Mouse (Mus musculus) forebrain, postnatal 0 days (tissue): ENCODE data around the gene Klhl5. TPM values are rescaled to one million over a fixed set of nuclear protein-coding genes. Genes with fewer than 3 reads are reported as not detected.

ENCODE experiments used
- ATAC-seq: fragments of 200-750 bp; cut with Nextera tagmentation; 2 replicates; pipeline ENCODE4 v1.8.0; 2017; ENCODE audit warnings: mild to moderate bottlenecking, moderate library complexity
- DNase-seq: peaks from one replicate; pipeline ENCODE4 v3.0.0-alpha.2; 2015
- H3K27ac ChIP-seq: fragments of 300-500 bp; sonication (generic); 2 replicates; pipeline ENCODE4 v1.5.1; 2014; ENCODE audit warnings: low read depth, mild to moderate bottlenecking, antibody characterized with exemption, low read length, moderate library complexity, mixed read lengths
- H3K27me3 ChIP-seq: fragments of 300-500 bp; sonication (generic); 2 replicates; pipeline ENCODE4 v1.6.1; 2014; ENCODE audit warnings: mild to moderate bottlenecking, low read length, mixed read lengths; ENCODE audit not compliant: insufficient read depth
- H3K36me3 ChIP-seq: fragments of 300-500 bp; sonication (generic); 2 replicates; pipeline ENCODE4 v1.6.1; 2014; ENCODE audit warnings: mild to moderate bottlenecking, moderate library complexity; ENCODE audit not compliant: insufficient read depth
- H3K4me1 ChIP-seq: fragments of 300-500 bp; sonication (generic); 2 replicates; pipeline ENCODE4 v1.6.1; 2014; ENCODE audit warnings: antibody characterized with exemption; ENCODE audit not compliant: insufficient read depth
- H3K4me2 ChIP-seq: fragments of 300-500 bp; sonication (generic); 2 replicates; pipeline ENCODE4 v1.6.1; 2014; ENCODE audit warnings: low read depth, mild to moderate bottlenecking, moderate library complexity
- H3K4me3 ChIP-seq: fragments of 300-500 bp; sonication (generic); 2 replicates; pipeline ENCODE4 v1.5.1; 2014; ENCODE audit warnings: low read depth, low read length, mixed read lengths
- H3K9ac ChIP-seq: fragments of 300-500 bp; sonication (generic); 2 replicates; pipeline ENCODE4 v1.6.1; 2014; ENCODE audit warnings: mild to moderate bottlenecking
- H3K9me3 ChIP-seq: fragments of 300-500 bp; sonication (generic); 2 replicates; pipeline ENCODE4 v1.6.1; 2016; ENCODE audit warnings: low read length
- CTCF ChIP-seq: sonication (generic); IDR thresholded peaks from 2 replicates; pipeline ENCODE4 v1.5.1; 2016; ENCODE audit warnings: antibody characterized with exemption, control low read depth, low read depth
- WGBS: fragments of 180-500 bp; shearing (Covaris S2); extraction: QIAGEN DNeasy Blood & Tissue Kit; methylation state at CpG from one replicate; pipeline ENCODE4 v1.1.7; 2014; 5-methylcytosine and 5-hydroxymethylcytosine counted together
- polyA plus RNA-seq: library from polyadenylated mRNA; unstranded; fragments of >200 nt; fragmentation: Nextera tagmentation; extraction: Ambion mirVana; gene quantifications from 2 replicates; pipeline ENCODE4 v1.2.1, GENCODE M21; 2015
- total RNA-seq: library from RNA; depleted of rRNA; stranded (reverse); fragments of >200 nt; gene quantifications from 2 replicates; pipeline ENCODE4 v1.2.3, GENCODE M21; 2014

The Klhl5 gene
- total and polyA plus RNA-seq, 2 experiments from 2014 or later, result 48.3 to 49.6 TPM

GRCm38 (mm10) chr5:65126137-65126536, 18.8 kb downstream of the Klhl5 start:
- no peak for TF ChIP-seq CTCF
- no peak overlapping the region for H3K27ac ChIP-seq
- H3K4me2 ChIP-seq, result no peak overlapping the region
- DNase-seq, result no peak
- no peaks in the 10 kb centered on the region for H3K36me3 ChIP-seq
- H3K9me3 ChIP-seq, result no peaks in the 10 kb centered on the region
- no peaks in the 10 kb centered on the region for H3K4me1 ChIP-seq
- 89% methylated on average over 1 of the region's 1 CpGs for WGBS
- ATAC-seq, result no peak
- H3K4me3 ChIP-seq, result no peak overlapping the region
- no peaks in the 10 kb centered on the region for H3K27me3 ChIP-seq
- H3K9ac ChIP-seq, result no peak overlapping the region

GRCm38 (mm10) chr5:65128481-65128880, 21.1 kb downstream of the Klhl5 start:
- Histone ChIP-seq H3K27me3 (no peaks in the 10 kb centered on the region), H3K9me3 (no peaks in the 10 kb centered on the region), H3K4me1 (no peaks in the 10 kb centered on the region), H3K4me2 (no peak overlapping the region), H3K27ac (no peak overlapping the region), H3K4me3 (no peak overlapping the region), H3K36me3 (no peaks in the 10 kb centered on the region), H3K9ac (no peak overlapping the region)
- no peak for DNase-seq
- ATAC-seq, result no peak
- TF ChIP-seq CTCF, result no peak
- WGBS, result 49% methylated on average over 2 of the region's 2 CpGs

DNA sequence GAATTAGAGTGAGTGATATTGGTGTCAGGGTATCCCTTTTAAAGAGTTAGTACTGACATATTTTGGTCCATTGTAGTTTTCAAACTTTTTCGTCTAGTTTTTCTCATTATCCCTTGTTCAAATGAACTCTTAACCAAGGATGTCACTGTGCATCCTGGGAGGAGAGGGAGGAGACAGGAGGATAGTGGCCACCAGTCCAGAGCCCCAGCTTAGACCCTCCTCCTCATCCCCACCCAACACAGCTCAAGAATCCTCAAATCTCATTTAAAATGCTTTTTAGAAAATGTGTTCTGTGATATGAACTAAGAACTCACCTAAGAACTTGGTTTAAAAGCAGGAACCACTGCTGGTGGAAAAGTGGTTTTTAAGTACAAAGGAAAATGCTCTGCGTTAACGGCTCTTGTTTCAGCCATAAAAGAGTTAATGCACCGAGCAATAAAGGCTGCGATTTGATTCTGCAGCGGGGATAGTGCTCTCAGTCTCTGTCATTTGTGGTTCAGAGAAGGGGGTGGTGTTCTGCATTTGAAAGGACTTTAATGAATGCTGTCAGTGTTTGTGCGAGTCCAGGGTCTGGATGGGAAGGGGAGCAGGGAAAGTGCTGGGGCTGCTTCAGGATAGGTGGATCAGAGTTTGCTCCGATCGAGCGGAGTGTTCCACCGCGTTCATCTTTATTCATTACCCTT, 23.3 kb downstream of the Klhl5 start:
- peak; percentile 84 for DNase-seq
- Histone ChIP-seq H3K36me3 (no peaks in the 10 kb centered on the region), H3K27me3 (no peaks in the 10 kb centered on the region), H3K9me3 (no peaks in the 10 kb centered on the region), H3K27ac (peak overlapping the region; percentile 70), H3K9ac (peak overlapping the region; percentile 60), H3K4me3 (peak overlapping the region; percentile 49), H3K4me2 (peak overlapping the region; percentile 45), H3K4me1 (no peaks in the 10 kb centered on the region)
- no peak for TF ChIP-seq CTCF
- peak; percentile 95 for ATAC-seq
- WGBS, result 2% methylated on average over 12 of the region's 12 CpGs

DNA sequence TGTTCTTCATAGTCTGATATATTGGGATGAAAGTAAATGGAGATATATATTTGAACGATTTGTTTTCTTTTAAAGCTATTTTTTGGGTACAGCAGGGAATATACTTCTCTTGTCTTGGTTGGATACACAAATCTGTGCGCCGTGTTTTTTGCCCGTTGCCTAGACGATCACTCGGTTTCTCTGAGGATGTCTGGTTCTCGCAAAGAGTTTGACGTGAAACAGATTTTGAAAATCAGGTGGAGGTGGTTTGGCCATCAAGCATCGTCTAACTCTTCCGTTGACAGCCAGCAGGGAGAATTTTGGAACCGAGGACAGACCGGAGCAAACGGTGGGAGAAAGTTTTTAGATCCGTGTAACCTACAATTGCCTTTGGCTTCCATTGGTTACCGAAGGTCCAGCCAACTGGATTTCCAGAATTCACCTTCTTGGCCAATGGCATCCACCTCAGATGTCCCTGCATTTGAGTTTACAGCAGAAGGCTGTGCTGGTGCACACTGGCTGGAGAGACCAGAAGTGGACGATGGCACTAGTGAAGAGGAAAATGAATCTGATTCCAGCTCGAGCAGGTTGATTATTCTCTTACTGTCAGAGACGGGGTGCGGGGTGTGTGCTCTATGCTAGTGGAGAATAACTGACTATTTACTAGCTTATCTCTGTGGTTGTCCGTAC, 24.0 kb downstream of the Klhl5 start:
- DNase-seq (peak; percentile 76), ATAC-seq (peak; percentile 46)
- peak overlapping the region; percentile 60 for H3K9ac ChIP-seq
- no peaks in the 10 kb centered on the region for H3K4me1 ChIP-seq
- peak overlapping the region; percentile 45 for H3K4me2 ChIP-seq
- 3% methylated on average over 20 of the region's 20 CpGs for WGBS
- H3K9me3 ChIP-seq, result no peaks in the 10 kb centered on the region
- no peaks in the 10 kb centered on the region for H3K36me3 ChIP-seq
- H3K27ac ChIP-seq, result peak overlapping the region; percentile 70
- H3K27me3 ChIP-seq, result no peaks in the 10 kb centered on the region
- TF ChIP-seq CTCF, result no peak
- H3K4me3 ChIP-seq, result peak overlapping the region; percentile 49

GRCm38 (mm10) chr5:65136159-65136558, 28.8 kb downstream of the Klhl5 start:
- WGBS, result 84% methylated on average over 7 of the region's 7 CpGs
- H3K27me3 ChIP-seq, result no peaks in the 10 kb centered on the region
- no peak overlapping the region for H3K27ac ChIP-seq
- ATAC-seq (no peak), DNase-seq (no peak)
- no peak for TF ChIP-seq CTCF
- H3K36me3 ChIP-seq, result no peaks in the 10 kb centered on the region
- H3K4me2 ChIP-seq, result 0 out of 2 replicates have a peak overlapping the region, but pooled peaks have one; percentile 16
- H3K9me3 ChIP-seq, result no peaks in the 10 kb centered on the region
- no peak overlapping the region for H3K4me3 ChIP-seq
- H3K9ac ChIP-seq, result no peak overlapping the region
- no peaks in the 10 kb centered on the region for H3K4me1 ChIP-seq

GRCm38 (mm10) chr5:65137073-65137472, 29.7 kb downstream of the Klhl5 start:
- 65% methylated on average over 6 of the region's 6 CpGs for WGBS
- ATAC-seq, result no peak

GRCm38 (mm10) chr5:65141242-65141641, 33.9 kb downstream of the Klhl5 start:
- Histone ChIP-seq H3K4me2 (no peak overlapping the region), H3K27me3 (no peaks in the 10 kb centered on the region)

More at GRCm38 (mm10) chr5:65137073-65137472, 29.7 kb downstream of the Klhl5 start:
- Histone ChIP-seq H3K4me3 (no peak overlapping the region), H3K4me2 (no peak overlapping the region), H3K36me3 (peaks cover 8% of the 10 kb centered on the region; the same call in 1 of the 2 replicates), H3K9me3 (no peaks in the 10 kb centered on the region), H3K4me1 (no peaks in the 10 kb centered on the region), H3K9ac (no peak overlapping the region), H3K27ac (no peak overlapping the region), H3K27me3 (no peaks in the 10 kb centered on the region)
- DNase-seq, result no peak
- TF ChIP-seq CTCF, result no peak

More at GRCm38 (mm10) chr5:65141242-65141641, 33.9 kb downstream of the Klhl5 start:
- Histone ChIP-seq H3K4me1 (no peaks in the 10 kb centered on the region), H3K9ac (no peak overlapping the region), H3K9me3 (no peaks in the 10 kb centered on the region), H3K4me3 (no peak overlapping the region), H3K36me3 (peaks cover 22% of the 10 kb centered on the region), H3K27ac (no peak overlapping the region)
- ATAC-seq (no peak), DNase-seq (no peak)
- 90% methylated on average over 8 of the region's 8 CpGs for WGBS
- TF ChIP-seq CTCF, result no peak
